Mouse (Mus musculus): ENCODE data around the gene Grsf1.

GRCm38 (mm10) chr5:88675443-88676387, at the start of gene Grsf1:
- TF ChIP-seq POLR2A (IDR thresholded peaks at IDR 0.05; ENCODE audit: borderline replicate concordance, insufficient read depth, low read length) (peak; percentile 63; the same call in 1 of the 2 replicates), CTCF (IDR thresholded peaks at IDR 0.05; ENCODE audit: borderline replicate concordance, insufficient read depth, low read depth, low read length) (no peak)

All from cerebellum, adult 2 months (tissue).